Mouse (Mus musculus) bone marrow macrophage, adult 2 months (primary cell): ENCODE results near the gene Rph3a.

ENCODE experiments used
- CTCF ChIP-seq: IDR thresholded peaks from 2 replicates; pipeline ENCODE4 v1.5.1; 2012; ENCODE audit warnings: low read depth, mild to moderate bottlenecking, low read length, moderate library complexity
- POLR2A ChIP-seq: IDR thresholded peaks from 2 replicates; pipeline ENCODE4 v1.6.1; 2012; ENCODE audit warnings: mild to moderate bottlenecking, low read depth, low read length, borderline replicate concordance

DNA sequence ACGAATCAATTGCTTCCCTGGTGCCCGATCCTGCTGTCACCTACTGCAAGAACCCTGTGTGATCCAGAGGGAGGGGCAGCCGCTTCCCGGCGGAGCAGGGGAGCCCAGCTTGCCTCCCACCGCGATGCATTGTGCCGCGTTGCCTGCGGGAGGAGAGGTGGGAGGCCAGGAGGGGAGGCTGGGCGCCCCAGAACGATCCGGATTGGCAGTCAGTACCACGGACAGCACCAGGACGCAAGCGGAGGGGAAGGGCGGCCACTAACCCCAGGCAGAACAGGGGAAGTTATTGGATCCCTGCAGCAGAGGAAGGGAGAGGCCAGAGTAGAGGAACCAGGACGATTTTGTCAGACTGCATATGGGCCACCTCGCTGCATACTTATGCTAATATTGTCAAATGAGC lies 486 bp downstream of the Rph3a start:
- TF ChIP-seq CTCF (no peak), POLR2A (no peak)
